Mouse (Mus musculus) liver, embryonic 14.5 days (tissue): ENCODE data around the gene 1700042G07Rik.

Experiments
- CTCF ChIP-seq: IDR thresholded peaks from 2 replicates; pipeline ENCODE4 v1.5.1; 2016; ENCODE audit warnings: antibody characterized with exemption, low read depth, control low read depth
- EP300 ChIP-seq: IDR thresholded peaks from 2 replicates; pipeline ENCODE4 v1.6.1; 2016; ENCODE audit warnings: antibody characterized with exemption, low read depth

DNA sequence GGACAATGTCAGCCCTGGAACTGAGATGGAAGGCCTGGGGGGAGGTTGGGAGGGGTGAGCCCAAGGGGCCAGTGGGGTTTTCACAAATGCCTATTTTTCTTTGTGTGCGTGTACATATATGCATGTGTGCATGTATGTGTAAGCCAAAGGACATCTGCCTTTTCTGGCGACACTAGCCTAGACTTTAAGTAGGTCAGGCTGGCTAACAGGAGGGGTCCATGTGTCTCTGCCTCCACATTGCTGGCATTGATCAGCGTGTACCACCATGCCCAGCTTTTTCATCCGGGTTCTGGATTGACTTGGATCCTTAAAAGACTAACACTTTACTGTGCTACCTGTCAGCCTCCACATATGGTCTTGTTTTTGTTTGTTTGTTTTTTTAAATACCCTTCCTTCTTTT is 580 bp downstream of the 1700042G07Rik start:
- TF ChIP-seq CTCF: no peak
- TF ChIP-seq EP300: no peak
